Mouse (Mus musculus) intestine, postnatal 0 days (tissue): ENCODE measurements around the gene Flnc. TPM values are rescaled to one million over a fixed set of nuclear protein-coding genes. Genes with fewer than 3 reads are reported as not detected.
A peak's percentile ranks its signal among the peaks of the same experiment; 100 is the strongest.

Experiments
- ATAC-seq: fragments of 200-750 bp; cut with Nextera tagmentation; 2 replicates; pipeline ENCODE4 v1.8.0; 2017; ENCODE audit warnings: mild to moderate bottlenecking, moderate TSS enrichment, moderate library complexity
- H3K27ac ChIP-seq: fragments of 300-500 bp; sonication (generic); 2 replicates; pipeline ENCODE4 v1.5.1; 2014; ENCODE audit warnings: mild to moderate bottlenecking, low read depth, low read length, moderate library complexity
- H3K27me3 ChIP-seq: fragments of 300-500 bp; sonication (generic); replicated peaks from 2 replicates; pipeline ENCODE4 v1.6.1; 2014; ENCODE audit warnings: low read length, mixed read lengths; ENCODE audit not compliant: control insufficient read depth, insufficient read depth
- H3K36me3 ChIP-seq: fragments of 300-500 bp; sonication (generic); 2 replicates; pipeline ENCODE4 v1.6.1; 2014; ENCODE audit warnings: mild to moderate bottlenecking, moderate library complexity; ENCODE audit not compliant: control insufficient read depth, insufficient read depth
- H3K4me1 ChIP-seq: fragments of 300-500 bp; sonication (generic); replicated peaks from 2 replicates; pipeline ENCODE4 v1.6.1; 2014; ENCODE audit warnings: antibody characterized with exemption, low read length, mixed read lengths; ENCODE audit not compliant: control insufficient read depth, insufficient read depth
- H3K4me2 ChIP-seq: fragments of 300-500 bp; sonication (generic); replicated peaks from 2 replicates; pipeline ENCODE4 v1.6.1; 2014; ENCODE audit warnings: low read depth, mild to moderate bottlenecking, moderate library complexity
- H3K4me3 ChIP-seq: fragments of 300-500 bp; sonication (generic); 2 replicates; pipeline ENCODE4 v1.5.1; 2014; ENCODE audit warnings: low read depth, low read length
- H3K9ac ChIP-seq: fragments of 300-500 bp; sonication (generic); 2 replicates; pipeline ENCODE4 v1.6.1; 2014; ENCODE audit warnings: mild to moderate bottlenecking, low read depth, low read length
- H3K9me3 ChIP-seq: fragments of 300-500 bp; sonication (generic); 2 replicates; pipeline ENCODE4 v1.6.1; 2016; ENCODE audit warnings: mixed run types; ENCODE audit not compliant: control insufficient read depth
- CTCF ChIP-seq: sonication (generic); IDR thresholded peaks from 2 replicates; pipeline ENCODE4 v1.5.1; 2016; ENCODE audit warnings: low read depth, mild to moderate bottlenecking, control low read depth, antibody characterized with exemption, moderate library complexity
- WGBS: fragments of 180-500 bp; shearing (Covaris S2); extraction: QIAGEN DNeasy Blood & Tissue Kit; methylation state at CpG from one replicate; pipeline ENCODE4 v1.1.7; 2014; 5-methylcytosine and 5-hydroxymethylcytosine counted together
- polyA plus RNA-seq: library from polyadenylated mRNA; unstranded; fragments of >200 nt; fragmentation: Nextera tagmentation; extraction: Ambion mirVana; gene quantifications from 2 replicates; pipeline ENCODE4 v1.2.1, GENCODE M21; 2015

Flnc gene
- polyA plus RNA-seq, 1 experiment from 2014 or later, result 3.5 TPM

DNA sequence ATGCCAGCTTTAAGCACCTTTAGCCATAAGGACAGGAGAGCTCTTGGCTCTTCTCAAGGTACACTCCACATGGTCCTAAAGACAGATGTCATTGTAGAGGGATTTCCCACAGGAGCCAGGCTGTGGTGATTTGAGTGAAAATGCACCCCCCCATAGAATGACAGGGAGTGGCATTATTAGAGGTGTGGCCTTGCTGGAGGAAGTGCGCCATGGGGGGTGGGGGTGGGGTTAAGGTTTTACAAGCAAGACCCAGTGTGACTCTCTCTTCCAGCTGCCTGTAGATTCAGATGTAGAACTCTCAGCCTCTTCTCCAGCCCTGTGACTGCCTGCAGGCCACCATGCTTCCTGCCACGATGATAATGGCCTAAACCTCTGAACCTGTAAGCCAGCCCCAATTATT, 52.9 kb downstream of the Flnc start:
- Histone ChIP-seq H3K9me3 (no peaks in the 10 kb centered on the region), H3K4me3 (no peak overlapping the region), H3K4me1 (peaks cover 7% of the 10 kb centered on the region; the same call in 1 of the 2 replicates), H3K27me3 (no peaks in the 10 kb centered on the region), H3K4me2 (no peak overlapping the region), H3K27ac (no peak overlapping the region), H3K36me3 (no peaks in the 10 kb centered on the region), H3K9ac (no peak overlapping the region)
- no peak for ATAC-seq
- whole genome bisulfite sequencing, result 62% methylated on average over 2 of the region's 2 CpGs
- TF ChIP-seq CTCF, result no peak

GRCm38 (mm10) chr6:29494101-29494500, 61.0 kb downstream of the Flnc start:
- H3K9me3 ChIP-seq, result no peaks in the 10 kb centered on the region
- no peaks in the 10 kb centered on the region for H3K4me1 ChIP-seq
- H3K4me3 ChIP-seq, result no peak overlapping the region
- H3K27ac ChIP-seq, result no peak overlapping the region
- 81% methylated on average over 4 of the region's 4 CpGs for WGBS
- ATAC-seq, result no peak
- H3K36me3 ChIP-seq, result 0 out of 2 replicates have a peak, but pooled peaks cover 2% of the 10 kb centered on the region
- TF ChIP-seq CTCF, result no peak
- H3K9ac ChIP-seq, result no peak overlapping the region
- 0 out of 2 replicates have a peak, but pooled peaks cover 4% of the 10 kb centered on the region for H3K27me3 ChIP-seq
- H3K4me2 ChIP-seq, result no peak overlapping the region

- TF ChIP-seq CTCF, result no peak
- no peak for ATAC-seq
- H3K4me3 ChIP-seq, result no peak overlapping the region
- no peak overlapping the region for H3K4me2 ChIP-seq
- no peak overlapping the region for H3K9ac ChIP-seq
- no peaks in the 10 kb centered on the region for H3K9me3 ChIP-seq
- H3K4me1 ChIP-seq, result no peaks in the 10 kb centered on the region
- WGBS, result 30% methylated on average over 25 of the region's 25 CpGs
- 0 out of 2 replicates have a peak, but pooled peaks cover 4% of the 10 kb centered on the region for H3K27me3 ChIP-seq
- no peak overlapping the region for H3K27ac ChIP-seq
- H3K36me3 ChIP-seq, result 0 out of 2 replicates have a peak, but pooled peaks cover 2% of the 10 kb centered on the region
Measured at GRCm38 (mm10) chr6:29496270-29496669, 63.2 kb downstream of the Flnc start.

DNA sequence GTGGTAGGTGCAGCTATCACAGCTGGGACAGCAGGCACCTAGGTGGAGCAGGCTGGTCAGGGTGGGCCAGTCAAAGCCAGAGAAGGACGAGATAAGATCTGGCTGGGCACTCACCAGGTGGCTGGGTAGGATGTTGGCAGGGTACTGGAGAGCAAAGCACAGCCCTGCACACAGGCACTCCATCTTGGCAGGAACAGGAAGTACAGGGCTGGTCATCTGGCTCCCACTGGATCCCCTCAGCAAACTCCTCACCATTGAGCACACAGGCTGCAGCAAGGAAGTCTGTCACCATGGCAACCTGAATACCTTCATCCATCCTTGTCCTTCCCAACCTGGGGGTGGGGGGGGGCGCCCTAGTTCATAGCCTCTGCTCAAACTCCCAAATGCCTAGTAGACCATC, 64.7 kb downstream of the Flnc start:
- Histone ChIP-seq H3K4me2 (no peak overlapping the region), H3K36me3 (no peaks in the 10 kb centered on the region), H3K4me1 (no peaks in the 10 kb centered on the region), H3K4me3 (no peak overlapping the region), H3K27ac (no peak overlapping the region), H3K27me3 (0 out of 2 replicates have a peak, but pooled peaks cover 4% of the 10 kb centered on the region), H3K9me3 (no peaks in the 10 kb centered on the region), H3K9ac (no peak overlapping the region)
- WGBS, result 36% methylated on average over 2 of the region's 2 CpGs
- TF ChIP-seq CTCF, result no peak
- ATAC-seq, result no peak

GRCm38 (mm10) chr6:29500177-29500576, 67.1 kb downstream of the Flnc start:
- Histone ChIP-seq H3K4me3 (no peak overlapping the region), H3K27me3 (0 out of 2 replicates have a peak, but pooled peaks cover 4% of the 10 kb centered on the region), H3K27ac (no peak overlapping the region), H3K36me3 (no peaks in the 10 kb centered on the region), H3K9ac (no peak overlapping the region), H3K9me3 (no peaks in the 10 kb centered on the region), H3K4me1 (no peaks in the 10 kb centered on the region), H3K4me2 (no peak overlapping the region)
- no peak for TF ChIP-seq CTCF
- no peak for ATAC-seq
- 67% methylated on average over 7 of the region's 7 CpGs for WGBS

- Histone ChIP-seq H3K4me3 (no peak overlapping the region), H3K9ac (no peak overlapping the region), H3K36me3 (no peaks in the 10 kb centered on the region), H3K27ac (no peak overlapping the region), H3K4me2 (no peak overlapping the region), H3K9me3 (no peaks in the 10 kb centered on the region), H3K4me1 (no peaks in the 10 kb centered on the region), H3K27me3 (0 out of 2 replicates have a peak, but pooled peaks cover 3% of the 10 kb centered on the region)
- no peak for ATAC-seq
- 86% methylated on average over 6 of the region's 6 CpGs for WGBS
- no peak for TF ChIP-seq CTCF
Measured at GRCm38 (mm10) chr6:29500810-29501209, 67.8 kb downstream of the Flnc start.

DNA sequence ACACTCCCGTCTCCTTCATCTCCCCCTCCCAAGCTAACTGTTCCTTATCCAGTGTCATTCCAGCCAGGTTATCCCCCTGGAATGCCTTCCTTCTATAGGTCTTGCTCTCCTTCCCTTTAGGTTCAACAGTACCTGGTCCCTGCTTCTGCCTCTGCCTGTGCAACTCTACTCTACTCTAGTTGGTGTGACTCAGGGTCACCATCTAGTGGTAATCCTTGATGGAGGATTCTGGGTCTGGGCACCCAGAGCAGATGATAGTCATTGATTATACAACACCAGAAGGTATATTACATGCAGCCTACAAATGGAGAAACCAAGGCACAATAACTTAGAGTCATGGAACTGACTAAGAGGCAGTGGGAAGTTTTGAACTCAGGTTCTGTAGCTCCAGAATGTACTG, 68.5 kb downstream of the Flnc start:
- Histone ChIP-seq H3K9ac (no peak overlapping the region), H3K4me2 (no peak overlapping the region), H3K36me3 (no peaks in the 10 kb centered on the region), H3K4me1 (no peaks in the 10 kb centered on the region), H3K4me3 (no peak overlapping the region), H3K9me3 (no peaks in the 10 kb centered on the region), H3K27ac (no peak overlapping the region), H3K27me3 (no peaks in the 10 kb centered on the region)
- ATAC-seq, result no peak
- TF ChIP-seq CTCF, result peak; percentile 67
- WGBS, result 96% methylated on average over 1 of the region's 1 CpGs
